Mouse (Mus musculus): Measurements from ENCODE around the gene Tollip.

DNA sequence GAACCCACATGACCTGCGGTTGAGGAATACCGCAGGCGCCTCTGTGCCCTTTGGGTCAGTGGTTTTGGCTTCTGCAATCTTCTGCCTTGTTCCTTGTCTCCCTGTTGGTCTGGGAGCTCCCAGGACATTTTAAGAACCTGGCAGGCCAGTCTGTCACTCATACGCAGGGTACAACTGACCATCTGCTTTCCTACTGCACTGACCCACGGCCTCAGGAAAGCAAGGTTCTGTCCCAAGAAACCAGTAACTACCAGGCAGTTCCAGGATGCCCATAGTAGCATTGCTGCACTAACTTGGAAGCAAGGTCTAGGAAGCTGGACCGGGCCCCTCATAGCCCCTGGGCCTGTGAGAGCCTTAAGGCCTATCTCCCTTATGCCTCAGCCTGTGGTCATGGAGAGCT lies 16.6 kb upstream of the Tollip start:
- TF ChIP-seq POLR2A (IDR thresholded peaks at IDR 0.05; ENCODE audit: control insufficient read depth, low read depth, low read length) (no peak), CTCF (IDR thresholded peaks at IDR 0.05; ENCODE audit: control insufficient read depth, insufficient read depth, insufficient replicate concordance, low read depth, low read length) (no peak)
